Mouse (Mus musculus): ENCODE measurements at regions not wholly inside any gene's neighbourhood (a gene's known extent, or its start where the extent isn't known, plus 50 kb on each side); places are given as distances from the start of the nearest gene placed in this dataset.

DNA sequence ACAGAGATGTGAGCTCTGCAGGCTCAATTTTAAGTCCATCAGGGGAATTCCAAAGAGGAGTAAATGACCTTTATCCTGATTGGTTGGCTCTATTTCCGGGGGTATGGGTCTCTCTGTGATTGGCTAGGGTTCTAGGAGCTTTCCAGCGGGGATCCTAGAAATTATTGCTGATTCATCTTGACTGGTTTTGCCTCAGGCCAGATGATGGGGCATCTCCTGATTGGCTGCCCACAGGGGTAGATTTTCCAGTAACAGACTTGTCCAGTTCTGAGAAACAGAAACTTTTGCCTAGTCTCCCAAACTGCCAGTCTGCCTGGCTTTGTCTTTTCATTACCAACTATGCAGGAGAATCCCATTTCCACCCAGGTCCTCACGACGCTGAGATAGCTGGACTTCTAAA is 301.3 kb downstream of the Ins1 start:
- DNase-seq (ENCODE audit: low spot score in 2 of 2): no peak

DNA sequence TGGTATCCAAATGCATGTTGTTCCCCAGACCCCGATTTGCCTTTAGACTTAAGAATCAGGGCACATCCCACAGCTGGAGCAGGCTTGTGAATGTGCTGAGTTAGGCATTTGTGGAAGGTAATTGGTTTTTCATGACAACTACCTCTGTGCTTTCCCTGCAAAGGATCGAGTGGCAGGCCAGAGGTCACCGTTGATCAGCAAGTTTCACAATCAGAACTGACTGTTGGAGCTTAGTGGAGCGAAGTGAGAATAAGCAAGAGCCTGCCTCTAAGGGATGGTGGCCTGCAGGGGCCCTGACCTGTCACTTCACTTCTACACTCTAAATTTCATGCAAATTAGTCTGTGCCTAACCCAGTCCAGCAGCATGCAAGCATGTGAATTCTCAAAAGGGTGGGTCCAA is 270.7 kb downstream of the Ins1 start:
- DNase-seq (ENCODE audit: low spot score in 2 of 2): no peak

DNA sequence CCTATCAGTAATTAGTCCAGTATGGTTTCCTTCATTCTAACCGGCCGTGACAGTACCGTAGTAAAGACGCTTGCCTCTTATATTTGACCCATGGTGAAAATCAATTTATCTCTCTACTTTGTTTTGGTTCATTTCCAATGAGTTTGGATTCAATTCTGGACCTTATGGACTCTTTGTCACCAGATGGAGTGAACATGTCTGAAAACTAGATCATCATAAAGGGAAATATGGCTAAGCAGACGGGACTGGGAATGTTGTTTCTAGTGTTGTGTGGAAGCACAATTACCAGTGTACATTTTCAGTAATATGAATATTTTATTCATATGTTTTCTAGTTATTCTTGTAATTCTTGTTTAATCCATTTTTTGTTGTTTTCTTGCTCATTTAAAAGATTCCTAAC is 261.4 kb downstream of the Ins1 start:
- DNase-seq (ENCODE audit: low spot score in 2 of 2): no peak

DNA sequence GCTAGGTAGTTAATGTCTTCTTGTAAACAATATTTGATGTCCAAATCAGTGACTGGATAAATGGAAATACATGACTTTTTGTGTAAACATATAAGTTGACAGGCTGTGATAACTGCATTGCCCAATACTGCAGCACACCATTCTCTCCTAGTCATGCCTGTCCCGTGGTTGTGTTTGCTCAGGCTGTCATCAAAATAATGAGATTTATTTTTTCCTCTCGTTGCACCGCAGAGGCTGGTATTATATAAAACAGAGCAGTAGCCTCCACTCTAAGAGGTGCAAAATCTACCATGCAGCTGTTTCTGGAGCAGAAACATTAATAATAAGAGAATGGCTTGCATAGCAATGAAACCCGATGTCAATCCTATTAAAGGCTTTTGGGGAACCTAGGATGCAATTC is 239.2 kb downstream of the Ins1 start:
- DNase-seq (ENCODE audit: low spot score in 2 of 2): no peak
